Mouse (Mus musculus): ENCODE data around the gene Hspa4l.
A peak's percentile ranks its signal among the peaks of the same experiment; 100 is the strongest.

The Hspa4l gene

GRCm38 (mm10) chr3:40744024-40744835, at the start of gene Hspa4l:
Gene Hspa4l (plus strand): TSS chr3:40744495.
- DNase-seq (ENCODE audit: low spot score in 2 of 2): no peak

- no peak for DNase-seq (ENCODE audit: low spot score in 2 of 2)
These were observed 49.1 kb upstream of the Hspa4l start for GRCm38 (mm10) chr3:40695162-40695561.

GRCm38 (mm10) chr3:40698834-40699233, 45.5 kb upstream of the Hspa4l start:
- DNase-seq (ENCODE audit: low spot score in 2 of 2): no peak

- no peak for DNase-seq (ENCODE audit: low spot score in 2 of 2)
These were observed 39.4 kb upstream of the Hspa4l start for GRCm38 (mm10) chr3:40704816-40705430.

GRCm38 (mm10) chr3:40708655-40709054, 35.6 kb upstream of the Hspa4l start, which contains the start of gene Slc25a31:
Gene Slc25a31 (plus strand): TSS chr3:40708855.
- DNase-seq (ENCODE audit: low spot score in 2 of 2): no peak

GRCm38 (mm10) chr3:40716056-40716455, 28.2 kb upstream of the Hspa4l start:
- DNase-seq (ENCODE audit: low spot score in 2 of 2): no peak

GRCm38 (mm10) chr3:40719022-40719421, 25.3 kb upstream of the Hspa4l start:
- DNase-seq (ENCODE audit: low spot score in 2 of 2): no peak

- DNase-seq (ENCODE audit: low spot score in 2 of 2): no peak
These were observed 5.8 kb upstream of the Hspa4l start for GRCm38 (mm10) chr3:40738381-40738912.

- peak; percentile 89 to 90 for DNase-seq (ENCODE audit: low spot score in 2 of 2)
These were observed 753 bp downstream of the Hspa4l start for GRCm38 (mm10) chr3:40744836-40745660.

- DNase-seq (ENCODE audit: low spot score in 2 of 2): no peak
These were observed 1.6 kb downstream of the Hspa4l start for GRCm38 (mm10) chr3:40745661-40746547.

- DNase-seq (ENCODE audit: low spot score in 2 of 2): no peak
These were observed 16.5 kb downstream of the Hspa4l start for GRCm38 (mm10) chr3:40760746-40761145.

GRCm38 (mm10) chr3:40761312-40761711, 17.0 kb downstream of the Hspa4l start:
- no peak for DNase-seq (ENCODE audit: low spot score in 2 of 2)

- no peak for DNase-seq (ENCODE audit: low spot score in 2 of 2)
These were observed 49.5 kb downstream of the Hspa4l start for GRCm38 (mm10) chr3:40793783-40794182.

GRCm38 (mm10) chr3:40798054-40798453, 53.8 kb downstream of the Hspa4l start:
- DNase-seq (ENCODE audit: low spot score in 2 of 2): no peak

GRCm38 (mm10) chr3:40798500-40798899, 54.2 kb downstream of the Hspa4l start:
- DNase-seq (ENCODE audit: low spot score in 2 of 2): peak; percentile 35 to 66

GRCm38 (mm10) chr3:40799530-40800372, 55.5 kb downstream of the Hspa4l start, which contains the start of gene Plk4:
Gene Plk4 (plus strand): TSS chr3:40800019.
- peak; percentile 93 to 95 for DNase-seq (ENCODE audit: low spot score in 2 of 2)

- DNase-seq (ENCODE audit: low spot score in 2 of 2): peak; percentile 58 to 63
These were observed 56.1 kb downstream of the Hspa4l start for GRCm38 (mm10) chr3:40800373-40800823.

- DNase-seq (ENCODE audit: low spot score in 2 of 2): no peak
These were observed 62.6 kb downstream of the Hspa4l start for GRCm38 (mm10) chr3:40806871-40807270.

- no peak for DNase-seq (ENCODE audit: low spot score in 2 of 2)
These were observed 64.4 kb downstream of the Hspa4l start for GRCm38 (mm10) chr3:40808686-40809085.

GRCm38 (mm10) chr3:40809894-40810293, 65.6 kb downstream of the Hspa4l start:
- no peak for DNase-seq (ENCODE audit: low spot score in 2 of 2)
